Mouse (Mus musculus) cerebellum, postnatal 36 days (tissue): ENCODE results near the gene Kbtbd3.

Experiments
- DNase-seq, 2 experiments: peaks; one replicate each; pipeline ENCODE4 v3.0.0; 2021 to 2022; ENCODE audit warnings: mixed read lengths in 2 of 2

Kbtbd3 gene

DNA sequence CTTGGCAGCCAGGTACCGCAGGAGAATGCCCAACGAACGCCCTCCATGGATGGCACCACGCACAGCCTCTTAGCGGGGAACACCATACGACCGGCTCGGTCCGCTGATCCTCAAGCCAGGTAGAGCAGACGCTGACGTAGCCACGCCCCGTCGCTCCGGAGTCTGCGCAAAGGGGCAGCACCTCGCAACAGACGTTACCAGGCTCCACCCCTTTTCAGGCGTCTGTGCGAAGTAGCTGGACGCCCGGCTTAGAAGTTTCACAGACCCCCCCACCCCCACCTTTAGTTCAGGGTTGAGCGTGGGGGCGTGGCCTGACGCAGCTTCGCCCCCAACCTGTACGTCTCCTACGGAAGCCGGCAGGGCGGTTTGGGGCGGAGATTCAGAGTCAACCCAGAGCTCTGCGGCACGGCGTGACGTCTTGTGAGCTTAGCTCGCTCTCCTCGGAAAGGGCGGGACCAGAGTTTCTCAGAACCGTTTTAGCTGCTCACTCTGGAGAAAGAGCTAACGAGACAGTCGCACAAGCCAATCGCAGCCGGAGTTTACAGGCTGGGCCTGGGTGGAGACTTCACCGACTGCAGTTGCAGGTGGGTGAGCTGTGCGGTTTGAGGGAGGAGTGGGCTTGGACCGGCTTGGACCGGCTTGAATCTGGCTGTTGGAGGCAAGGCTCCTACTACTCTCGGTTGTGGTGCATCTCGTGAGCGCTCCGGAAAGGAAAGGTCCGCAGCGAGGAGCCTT is at the start of gene Kbtbd3, which contains the start of gene Aasdhppt:
Gene Kbtbd3 (plus strand): TSS at position 483 of the 735 bp plus-strand sequence.
Gene Aasdhppt (minus strand): TSS at position 121 of the 735 bp plus-strand sequence.
- DNase-seq: peak; percentile 98 to 99

DNA sequence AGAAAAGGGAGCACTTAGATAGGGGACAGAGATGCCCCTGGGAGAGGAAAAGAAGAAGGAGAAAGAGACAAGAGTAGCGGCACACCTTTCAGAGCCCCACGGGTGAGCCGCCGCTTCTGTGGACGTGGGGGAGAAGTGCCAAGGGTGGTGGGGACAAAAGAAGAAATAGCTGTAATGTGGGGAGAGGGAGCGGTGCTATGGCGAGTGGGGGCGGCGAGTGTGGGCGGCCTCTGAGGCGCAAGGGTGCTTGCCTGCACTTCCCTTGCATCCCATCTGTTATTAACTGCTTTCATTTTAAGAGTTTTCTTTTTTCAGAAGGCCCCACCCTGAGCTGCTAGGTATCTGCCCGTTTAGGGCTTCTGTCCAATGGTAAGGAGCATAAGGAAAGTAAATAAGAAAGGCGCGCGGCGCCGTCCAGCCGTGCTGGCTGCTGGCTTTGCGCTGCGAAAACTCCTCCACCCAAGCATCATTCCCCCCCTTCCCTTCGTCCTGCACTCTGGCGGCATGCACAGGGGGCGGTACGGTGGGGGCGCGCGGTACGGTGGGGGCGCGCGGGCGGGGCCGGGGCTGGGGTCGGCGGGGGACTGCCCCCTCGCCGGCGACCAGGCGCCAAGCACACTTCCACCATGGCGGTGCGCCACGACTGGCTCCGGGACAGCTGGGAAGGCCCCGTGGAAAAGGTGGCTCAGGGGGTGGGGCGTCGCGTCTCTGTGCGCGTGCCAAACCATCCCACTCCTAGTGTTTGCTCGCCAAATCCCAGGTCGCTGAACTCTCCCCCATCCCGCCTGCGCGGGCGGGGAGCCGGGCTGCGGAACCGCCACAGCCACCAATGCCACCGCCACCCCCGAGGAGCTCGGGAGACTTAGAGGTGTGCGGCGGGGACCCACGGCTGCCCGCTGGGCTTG is 49.5 kb upstream of the Kbtbd3 start:
- peak; percentile 8 to 60 for DNase-seq

DNA sequence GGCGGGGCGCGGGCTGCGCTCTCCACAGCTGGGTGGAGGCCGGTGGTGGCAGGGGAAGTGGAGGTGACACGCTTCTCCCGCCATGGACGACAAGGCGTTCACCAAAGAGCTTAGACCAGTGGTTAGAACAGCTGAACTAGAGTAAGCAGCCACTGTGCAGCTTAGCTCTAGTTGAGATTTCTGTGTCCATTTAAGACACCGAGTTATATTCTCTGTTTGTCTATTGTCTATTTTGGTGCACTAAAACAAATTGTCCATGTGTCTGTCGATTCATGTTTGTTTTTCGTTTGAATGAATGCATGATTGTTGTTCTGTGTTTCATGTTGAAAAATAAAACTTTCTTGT is 48.9 kb upstream of the Kbtbd3 start:
- no peak for DNase-seq

DNA sequence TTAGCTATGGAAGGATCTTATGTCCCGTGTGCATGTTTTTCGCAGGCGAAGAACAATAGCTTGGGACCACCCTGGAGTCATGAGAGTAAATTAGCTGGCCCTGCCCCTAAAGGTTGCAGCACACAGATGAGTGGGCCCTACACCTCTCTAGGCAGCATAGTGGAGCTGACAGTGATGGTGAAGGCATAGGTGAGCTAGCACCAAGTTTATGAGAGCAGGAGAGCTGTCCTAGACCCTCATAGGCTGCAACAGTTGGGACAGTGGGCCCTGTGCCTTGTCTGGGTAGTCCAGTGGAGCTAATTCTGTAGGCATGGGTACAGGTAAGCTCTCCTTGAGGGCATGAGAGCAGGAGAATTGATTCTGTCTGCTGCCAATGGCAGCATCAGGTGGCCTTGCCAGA is 42.8 kb upstream of the Kbtbd3 start:
- DNase-seq: no peak

DNA sequence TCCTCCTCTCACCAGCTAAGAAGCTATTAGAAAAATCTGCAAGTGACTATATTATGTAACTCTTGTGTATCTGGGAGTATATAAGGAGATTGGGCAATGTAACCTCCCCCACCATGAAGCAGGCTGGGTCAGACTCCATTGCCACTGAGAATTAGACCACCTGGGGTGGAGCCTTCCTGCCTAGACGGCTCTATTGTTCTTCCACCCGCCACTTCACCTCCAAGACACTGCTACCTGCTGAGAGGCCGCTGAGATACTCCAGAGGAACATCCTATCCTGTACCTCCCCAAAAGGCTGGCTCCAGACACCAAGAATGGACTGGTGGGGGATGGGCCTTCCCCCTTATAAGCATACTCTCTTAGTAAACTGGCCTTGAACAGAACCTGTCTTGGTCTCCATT is 25.8 kb upstream of the Kbtbd3 start:
- DNase-seq: no peak

DNA sequence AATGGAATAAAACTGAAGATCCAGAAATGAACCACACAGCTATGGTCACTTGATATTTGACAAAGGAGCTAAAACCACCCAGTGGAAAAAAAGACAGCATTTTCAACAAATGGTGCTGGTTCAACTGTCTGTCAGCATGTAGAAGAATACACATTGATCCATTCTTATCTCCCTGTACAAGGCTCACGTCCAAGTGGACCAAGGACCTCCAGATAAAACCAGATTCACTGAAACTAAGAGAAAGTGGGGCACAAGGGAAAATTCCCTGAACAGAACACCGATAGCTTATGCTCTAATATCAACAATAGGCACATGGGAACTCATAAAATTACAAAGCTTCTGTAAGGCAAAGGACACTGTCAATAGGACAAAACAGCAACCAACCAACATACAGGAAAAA is 9.2 kb upstream of the Kbtbd3 start:
- no peak for DNase-seq

DNA sequence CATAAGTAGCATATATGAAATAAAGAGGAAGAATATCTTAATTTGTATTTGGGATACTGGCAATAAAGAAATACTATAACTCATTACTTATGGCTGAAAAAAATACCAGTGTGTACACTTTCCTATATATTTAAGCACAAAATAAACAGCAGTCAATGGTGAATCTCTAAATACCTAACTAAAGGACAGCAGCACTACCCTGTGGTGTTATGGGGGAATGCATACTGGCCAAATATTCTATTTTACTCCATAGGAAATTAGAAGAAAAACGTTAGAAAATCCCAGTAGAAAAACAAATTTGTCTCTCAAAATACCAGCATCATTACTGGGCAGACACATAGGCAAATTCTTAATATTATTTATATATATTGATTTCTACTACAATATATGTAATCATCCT is 4.8 kb upstream of the Kbtbd3 start:
- DNase-seq: no peak

DNA sequence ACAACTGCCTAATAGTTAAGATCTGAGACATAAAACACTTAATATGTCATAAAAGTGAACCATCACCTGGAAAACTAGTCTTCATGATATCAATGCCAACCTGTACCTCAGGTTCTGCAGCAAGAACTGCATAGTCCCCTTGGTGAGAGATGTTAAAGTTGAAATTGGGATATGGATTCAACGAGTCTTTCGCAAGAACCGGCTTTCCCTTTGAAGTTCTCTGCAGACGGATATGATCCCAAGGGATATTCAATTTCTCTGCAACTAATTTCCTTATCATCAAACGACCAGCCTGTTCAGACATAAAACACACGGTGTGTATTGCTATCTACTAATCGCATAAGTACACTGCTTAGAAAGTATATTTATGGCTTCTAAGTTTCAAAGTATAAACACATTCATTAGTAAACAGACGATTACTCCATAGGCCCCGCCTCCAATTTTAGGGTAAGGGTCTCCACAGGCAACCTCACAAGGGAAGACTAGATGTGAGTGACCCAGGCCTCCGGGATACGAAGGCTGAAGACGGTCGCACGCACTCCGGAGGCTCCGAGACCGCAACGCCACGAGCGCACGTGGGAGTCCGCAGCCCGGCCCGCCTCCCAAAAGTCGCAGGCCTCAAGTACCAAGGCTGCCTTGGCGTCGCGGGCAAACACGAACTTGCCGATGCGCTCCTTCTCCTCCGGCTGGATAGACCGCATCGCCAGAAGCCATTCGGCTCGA is 844 bp upstream of the Kbtbd3 start:
- DNase-seq: no peak

DNA sequence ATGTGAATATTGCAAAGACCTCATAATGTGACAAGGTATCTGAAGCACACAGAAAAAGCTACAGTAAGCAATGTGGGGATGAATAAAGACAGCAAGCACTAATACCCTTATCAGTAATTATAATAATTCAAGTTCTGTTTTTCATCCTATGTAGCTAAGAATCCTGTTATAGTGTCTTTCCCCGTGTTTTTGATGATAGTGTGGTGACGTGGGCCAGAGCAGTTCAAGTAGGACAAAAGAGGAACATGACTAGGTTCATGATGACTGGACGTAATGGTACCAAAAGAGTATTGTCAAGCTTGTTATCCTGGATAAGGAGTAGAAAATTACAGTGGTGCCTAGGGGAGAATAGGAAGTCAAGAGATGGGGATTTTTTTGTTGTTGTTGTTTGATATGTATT is 1.1 kb downstream of the Kbtbd3 start:
- DNase-seq: no peak

DNA sequence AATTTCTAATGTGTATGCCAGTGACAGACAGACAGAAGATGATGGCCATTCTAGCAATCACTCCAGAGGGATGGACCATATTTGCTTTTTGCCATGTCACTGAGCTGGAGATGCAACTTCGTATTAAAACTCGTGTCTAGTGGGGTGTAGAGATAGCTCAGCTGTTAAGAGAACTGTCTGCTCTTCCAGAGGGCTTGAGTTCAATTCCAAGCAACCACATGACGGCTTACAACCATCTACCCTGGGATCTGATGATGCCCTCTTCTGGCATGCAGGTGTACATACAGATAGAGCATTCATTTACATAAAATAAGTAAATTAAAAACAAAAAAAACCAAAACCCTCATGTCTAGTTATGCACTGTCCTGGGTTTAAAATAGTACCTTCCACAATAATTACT is 1.5 kb downstream of the Kbtbd3 start:
- DNase-seq: no peak

DNA sequence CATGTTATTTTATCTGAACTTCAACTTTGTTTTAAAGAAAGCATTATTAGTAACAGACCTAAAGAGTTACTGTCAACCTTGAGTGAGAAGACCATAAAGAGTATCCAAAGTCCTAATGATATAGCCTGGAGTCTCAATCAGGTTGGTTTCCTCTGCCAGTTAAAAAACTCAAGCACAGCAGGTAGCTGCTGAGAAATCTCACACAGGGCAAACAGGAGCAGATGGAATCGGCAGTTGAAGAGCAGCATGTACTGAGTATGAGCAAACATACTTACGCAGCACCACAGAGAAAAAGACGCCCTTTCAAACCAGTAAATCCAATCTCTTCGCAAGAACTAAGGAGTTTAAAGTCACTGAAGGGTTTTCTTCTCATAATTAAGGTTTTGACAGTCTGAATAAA is 4.3 kb downstream of the Kbtbd3 start:
- DNase-seq: peak; percentile 37 to 53

DNA sequence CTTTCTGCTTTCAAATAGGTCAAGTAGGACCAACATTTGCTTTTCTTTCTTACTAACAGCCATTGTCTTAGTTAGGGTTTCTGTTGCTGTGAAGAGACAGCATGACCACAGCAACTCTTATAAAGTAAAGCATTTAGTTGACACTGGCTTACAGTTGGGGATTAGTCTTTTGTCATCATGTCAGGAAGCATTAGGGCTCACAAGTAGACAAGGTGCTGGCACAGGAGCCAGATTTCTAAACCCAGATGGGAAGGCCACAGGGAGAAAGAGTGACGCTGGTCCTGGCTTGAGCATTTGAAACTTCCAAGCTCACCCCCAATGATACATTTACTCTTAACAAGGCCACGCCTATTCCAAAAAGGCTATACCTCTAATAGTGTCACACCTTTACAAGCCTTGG is 6.1 kb downstream of the Kbtbd3 start:
- no peak for DNase-seq

DNA sequence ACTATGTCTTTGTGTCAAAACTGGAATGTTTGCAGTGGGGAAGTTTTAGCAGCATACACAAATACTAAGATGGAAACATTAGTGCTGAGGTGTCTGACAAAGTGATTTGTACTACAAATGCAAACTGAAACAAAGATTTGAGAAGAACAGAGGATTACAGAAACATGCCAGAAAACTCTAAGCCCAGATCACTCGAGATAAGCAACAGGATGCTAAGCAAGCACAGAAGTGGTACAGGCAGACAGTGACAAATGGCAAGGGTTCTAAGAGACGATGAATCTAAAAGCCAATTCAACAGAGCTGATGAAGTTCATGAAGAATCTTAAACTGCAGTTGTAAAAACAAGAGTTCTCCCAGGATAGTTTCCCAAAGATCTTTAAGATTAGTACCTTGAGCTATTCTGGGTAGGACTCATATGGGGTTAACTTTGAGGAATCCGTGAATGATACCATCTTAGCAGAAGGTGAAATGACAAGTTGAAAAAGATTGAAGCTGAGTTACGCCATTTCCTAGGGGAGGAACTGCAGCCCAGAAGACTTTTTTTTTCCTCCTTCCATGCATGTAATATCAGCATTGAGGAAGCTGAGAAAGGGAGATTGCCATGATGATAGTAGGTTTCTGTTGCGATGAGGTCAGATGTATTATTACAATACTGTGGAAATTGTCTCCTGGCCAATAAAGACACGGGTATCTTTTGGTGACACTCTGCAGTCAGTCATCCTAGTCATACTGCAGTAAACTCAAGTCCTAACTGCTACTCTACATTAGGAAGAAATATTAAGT is 9.5 kb downstream of the Kbtbd3 start:
- DNase-seq: no peak

DNA sequence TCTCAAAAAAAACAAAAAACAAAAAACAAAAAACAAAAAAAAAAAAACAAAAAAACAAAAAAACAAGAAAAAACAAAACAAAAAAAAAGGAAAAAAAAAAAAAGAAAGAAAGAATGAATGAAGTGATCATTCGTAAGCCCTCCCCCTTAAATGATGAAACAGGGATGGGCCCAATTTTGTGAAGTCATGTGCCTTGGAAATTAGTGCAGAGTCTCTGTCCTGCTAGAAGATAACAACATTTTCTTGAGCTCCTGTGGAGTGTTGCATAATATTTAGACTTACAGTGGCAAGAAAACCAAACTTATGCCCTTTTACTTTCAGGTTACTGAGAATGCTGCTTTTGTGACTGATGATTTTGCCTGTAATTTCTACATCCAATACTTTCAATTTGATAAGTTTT is 43.5 kb downstream of the Kbtbd3 start:
- no peak for DNase-seq

DNA sequence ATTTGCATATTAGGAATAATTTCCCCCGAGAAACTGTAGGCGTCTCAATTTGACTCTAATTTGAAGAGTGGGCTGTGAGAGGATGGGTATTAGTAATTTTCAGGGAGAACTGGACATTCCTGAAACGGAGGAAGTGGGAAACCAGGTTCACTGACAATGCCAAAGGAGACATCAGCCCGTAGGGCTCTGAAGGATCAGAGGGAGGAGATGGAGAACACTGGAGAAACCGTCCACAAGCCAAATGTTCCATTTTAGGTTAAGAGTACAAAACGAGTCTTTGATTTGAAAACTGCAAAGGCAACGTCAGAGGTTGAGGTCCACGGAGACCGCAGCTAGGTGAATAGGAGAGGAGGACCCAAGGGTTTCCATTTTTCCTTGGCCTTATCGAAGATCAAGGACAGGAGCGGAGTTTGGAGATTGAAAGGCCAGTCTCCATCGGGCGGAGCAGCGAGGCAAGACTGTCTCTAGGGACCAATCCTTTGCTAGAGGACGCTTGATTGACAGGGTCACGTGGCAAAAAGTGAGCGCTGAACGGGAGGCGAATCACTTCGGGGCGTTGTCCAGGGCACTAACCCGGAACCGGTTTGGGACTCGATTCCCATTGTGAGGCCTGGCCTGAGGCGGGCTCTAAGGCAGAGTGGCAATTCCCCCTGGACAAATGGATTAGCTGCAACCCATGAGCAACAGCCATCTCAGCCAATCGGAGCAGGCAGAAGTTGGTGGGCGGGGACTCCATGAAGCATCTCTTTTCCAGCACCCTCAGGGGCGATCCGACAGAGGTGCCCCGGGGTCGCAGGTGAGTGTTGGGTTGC is 66.4 kb downstream of the Kbtbd3 start, which contains the start of gene Msantd4:
Gene Msantd4 (plus strand): TSS at position 735 of the 812 bp plus-strand sequence.
- DNase-seq: peak; percentile 95

DNA sequence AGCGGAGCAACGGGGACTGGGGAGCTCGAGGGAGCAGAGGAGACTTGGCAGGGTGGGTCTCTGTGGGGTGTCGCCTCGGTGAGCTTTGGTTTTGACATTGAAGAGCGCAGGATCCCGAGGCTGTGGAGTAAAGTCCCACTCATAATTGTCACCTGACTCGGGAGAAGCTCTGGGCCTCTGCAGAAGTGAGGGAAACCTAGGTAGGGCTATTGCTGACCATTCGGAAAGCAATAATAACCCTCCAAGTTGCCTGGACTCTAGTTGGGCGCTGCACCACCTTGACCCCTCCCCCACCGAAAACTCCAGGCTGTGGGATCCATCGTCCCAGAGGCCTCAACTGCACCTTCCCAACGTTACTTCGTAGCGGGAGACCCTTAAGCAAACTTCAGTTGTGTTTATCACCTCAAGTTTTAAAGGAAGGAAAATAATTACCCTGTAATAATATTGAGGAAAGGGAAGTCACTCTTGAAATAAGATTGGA is 67.0 kb downstream of the Kbtbd3 start:
- peak in 1 of 2 experiments; percentile 38 for DNase-seq
